8 mouse cellular contexts compared by ENCODE assay signal in genomic region chr2:28512798-28513401, GRCm38 (mm10). TPM values are rescaled to one million over a fixed set of nuclear protein-coding genes. Genes with fewer than 3 reads are reported as not detected.
DNase-seq lines count a peak whose midpoint lies in the region; ATAC-seq and TF ChIP-seq lines count a peak whose summit lies in the region.

Gene Ralgds, plus strand, starts transcription at chr2:28513125.

- H3K4me3 ChIP-seq in limb, embryonic 15.5 days = peak within 1 kb of the TSS; percentile 80
- peak within 1 kb of the TSS; percentile 60 for H3K4me3 ChIP-seq in thymus, adult 2 months (ENCODE audit: control insufficient read depth, insufficient read depth, low read length)

- H3K4me2 ChIP-seq in limb, embryonic 15.5 days = peak within 1 kb of the TSS; percentile 96

- peaks cover 7% of the 10 kb centered on the region; the same call in 1 of the 2 replicates for H3K36me3 ChIP-seq in limb, embryonic 15.5 days
- no peaks in the 10 kb centered on the region for H3K36me3 ChIP-seq in thymus, adult 2 months (ENCODE audit: control insufficient read depth, insufficient read depth, low read length)

- H3K9me3 ChIP-seq in limb, embryonic 15.5 days = no peaks in the 10 kb centered on the region

- peak within 1 kb of the TSS; percentile 77 for H3K9ac ChIP-seq in limb, embryonic 15.5 days

- TF ChIP-seq POLR2A in thymus, adult 2 months (IDR thresholded peaks at IDR 0.05; ENCODE audit: control insufficient read depth, extremely low read depth, insufficient read depth, low read length, poor library complexity) = peak; percentile 60

- H3K27ac ChIP-seq in limb, embryonic 15.5 days = peak within 1 kb of the TSS; percentile 81
- no peak within 1 kb of the TSS for H3K27ac ChIP-seq in thymus, adult 2 months (ENCODE audit: control insufficient read depth, insufficient read depth, low read length)

- peak; percentile 64 to 71 for DNase-seq in spleen, adult 18-20 months
- no peak for DNase-seq in spleen, adult 12 weeks (ENCODE audit: low spot score)
- DNase-seq in cerebellum, adult 9-11 months = peak; percentile 89
- DNase-seq in gastrocnemius, postnatal 4 days (ENCODE audit: low spot score in 2 of 2) = peak in 1 of 2 experiments; percentile 43
- peak; percentile 79 for DNase-seq in kidney, adult 18-20 months
- DNase-seq in thymus, adult 2 months = peak; percentile 57

- under 1% methylated on average over 71 of the region's 71 CpGs for WGBS in limb, embryonic 15.5 days
- under 1% methylated on average over 71 of the region's 71 CpGs for WGBS in thymus, adult 2 months

- H3K27me3 ChIP-seq in limb, embryonic 15.5 days = peaks cover 5% of the 10 kb centered on the region; the same call in 1 of the 2 replicates
- no peaks in the 10 kb centered on the region; the same call in 1 of the 2 replicates for H3K27me3 ChIP-seq in thymus, adult 2 months (ENCODE audit: control insufficient read depth, insufficient read depth, low read length)

- no peak for ATAC-seq in limb, embryonic 15.5 days (ENCODE audit: insufficient number of reproducible peaks, low FRiP score, low TSS enrichment, low read depth)
- no peak for ATAC-seq in monocyte, adult 5-6 weeks (replicated peaks; ENCODE audit: insufficient number of reproducible peaks, low FRiP score, low TSS enrichment, poor library complexity, severe bottlenecking)

- TF ChIP-seq CTCF in thymus, adult 2 months (IDR thresholded peaks at IDR 0.05; ENCODE audit: borderline replicate concordance, control insufficient read depth, extremely low read depth, insufficient read depth, low read length, poor library complexity) = 0 out of 2 replicates have a peak, but pooled peaks have one; percentile 44

- peaks cover 38% of the 10 kb centered on the region for H3K4me1 ChIP-seq in limb, embryonic 15.5 days
- H3K4me1 ChIP-seq in thymus, adult 2 months (replicated peaks; ENCODE audit: control insufficient read depth, insufficient read depth, low read length) = peaks cover 25% of the 10 kb centered on the region

RNA-seq across cellular contexts. Expression of gene Ralgds, which starts in this region (rescaled TPM):
- 10 to 100 TPM; 68.2 to 79.3 TPM for total RNA-seq in gastrocnemius, postnatal 4 days (2021)
- polyA plus RNA-seq in limb, embryonic 15.5 days (2015; fragmentation: Nextera tagmentation; extraction: Ambion mirVana) = 50.3 and 50.7 TPM in 2 replicates
- 3.5 to 14.6 TPM (median 9.2 TPM) in 3 replicates for total RNA-seq in monocyte, adult 5-6 weeks (2017)
- 45.4 and 51.6 TPM in 2 replicates for polyA plus RNA-seq in thymus, adult 2 months (2012; rRNA removed)
